Mouse (Mus musculus) lung, postnatal 0 days (tissue): ENCODE data around the gene Flt1.

Source experiments
- CTCF ChIP-seq: IDR thresholded peaks from 2 replicates; pipeline ENCODE4 v1.5.1; 2016; ENCODE audit warnings: antibody characterized with exemption, mild to moderate bottlenecking
- EP300 ChIP-seq: IDR thresholded peaks from 2 replicates; pipeline ENCODE4 v1.6.1; 2016; ENCODE audit warnings: antibody characterized with exemption, mild to moderate bottlenecking, control low read depth

DNA sequence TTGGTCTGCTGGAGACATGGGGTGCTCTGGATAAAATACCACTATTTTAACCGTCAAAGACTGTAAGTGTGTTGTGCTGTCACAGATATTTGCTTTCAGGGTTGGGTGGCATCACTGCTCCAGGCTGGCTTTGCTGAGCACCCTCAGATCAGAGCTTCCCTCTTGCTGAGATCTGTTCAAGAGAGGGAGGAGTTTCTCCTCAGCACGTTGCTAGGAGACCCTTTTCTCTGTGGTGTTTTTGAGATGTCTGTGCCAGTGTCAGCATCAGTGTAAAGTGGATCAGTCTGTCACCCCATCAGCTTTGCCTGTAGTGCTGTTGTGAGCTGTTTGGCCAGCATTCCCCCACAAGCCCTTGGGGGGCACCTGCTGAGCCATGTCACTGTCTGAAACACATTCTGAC lies 98.9 kb downstream of the Flt1 start:
- no peak for TF ChIP-seq CTCF
- no peak for TF ChIP-seq EP300
